Mouse (Mus musculus) thymus, postnatal 25 days (tissue): ENCODE measurements around the gene Secisbp2l.
A peak's percentile ranks its signal among the peaks of the same experiment; 100 is the strongest.

ENCODE experiments used
- DNase-seq: peaks from one replicate; pipeline ENCODE4 v3.0.0; 2022

The Secisbp2l gene

DNA sequence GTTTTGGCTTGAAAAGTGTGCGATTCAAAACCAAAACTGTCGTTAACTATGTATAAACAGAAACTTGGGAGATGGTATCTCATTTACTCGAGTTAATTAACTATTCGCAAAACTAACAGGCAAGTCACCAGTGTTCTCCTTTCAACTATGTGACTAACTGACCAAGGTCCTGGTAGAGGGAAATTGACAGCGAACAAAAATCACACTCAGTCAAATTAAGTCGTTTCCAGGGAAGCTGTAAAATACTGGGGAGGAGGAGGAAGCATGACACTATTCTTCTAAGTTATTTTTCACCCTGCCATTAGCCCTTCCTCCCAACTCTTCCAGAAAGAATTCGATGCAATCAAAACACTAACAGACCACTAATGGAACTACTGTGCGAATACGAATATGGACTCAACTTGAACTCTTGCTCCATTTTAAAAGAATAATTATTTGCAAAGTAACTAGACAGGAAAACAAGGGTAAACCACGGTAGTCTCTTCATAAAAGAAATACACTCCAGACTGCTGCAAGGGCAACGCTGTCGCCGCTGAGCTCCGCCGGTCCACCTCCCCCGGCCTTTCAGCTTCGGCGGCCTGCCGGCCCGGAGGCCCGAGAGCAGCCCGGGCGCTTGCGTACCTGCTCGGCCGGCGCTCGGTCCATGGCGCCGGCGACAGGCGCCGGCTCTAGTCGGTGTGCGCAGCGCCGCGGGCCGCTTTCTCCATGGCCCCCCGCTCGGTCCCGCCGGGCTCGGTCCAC lies 522 bp downstream of the Secisbp2l start:
- no peak for DNase-seq

DNA sequence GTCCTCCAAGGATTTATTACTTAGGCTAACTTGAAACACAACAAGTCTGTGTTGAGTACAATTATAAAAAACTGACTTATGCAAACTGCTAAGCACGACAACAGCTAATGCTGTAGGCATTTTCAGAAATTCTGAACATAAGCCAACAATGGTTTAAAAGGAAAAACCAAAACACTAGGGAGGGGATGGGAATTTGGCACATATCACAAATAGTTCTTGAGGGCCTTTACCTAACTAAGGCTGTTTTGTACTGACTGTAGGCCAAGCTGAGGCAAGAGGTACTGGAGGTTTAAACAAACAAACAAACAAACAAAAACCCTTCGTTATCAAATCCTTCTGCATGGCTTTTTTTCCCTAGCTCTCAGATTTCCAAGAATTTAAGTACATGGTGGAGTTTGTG lies 1.7 kb downstream of the Secisbp2l start:
- DNase-seq, result no peak

DNA sequence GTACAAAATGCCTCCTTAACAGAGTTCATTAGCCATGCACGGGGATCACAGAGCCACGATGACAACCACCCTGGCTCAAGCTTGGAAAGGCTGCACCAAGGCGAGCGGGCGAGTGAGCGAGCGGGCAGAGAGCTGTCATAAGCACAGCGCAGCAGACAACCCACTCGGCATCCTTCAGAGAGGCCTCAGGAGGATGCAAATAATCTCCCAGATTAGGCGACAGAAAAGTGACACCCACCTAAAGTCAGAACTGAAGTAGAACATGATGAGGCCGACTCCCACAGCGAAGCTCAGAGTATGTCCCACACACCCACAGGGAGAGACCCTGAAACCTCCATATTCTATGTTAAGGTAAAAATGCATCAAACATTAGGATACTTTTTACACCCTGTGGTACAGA lies 4.3 kb downstream of the Secisbp2l start:
- DNase-seq, result no peak

DNA sequence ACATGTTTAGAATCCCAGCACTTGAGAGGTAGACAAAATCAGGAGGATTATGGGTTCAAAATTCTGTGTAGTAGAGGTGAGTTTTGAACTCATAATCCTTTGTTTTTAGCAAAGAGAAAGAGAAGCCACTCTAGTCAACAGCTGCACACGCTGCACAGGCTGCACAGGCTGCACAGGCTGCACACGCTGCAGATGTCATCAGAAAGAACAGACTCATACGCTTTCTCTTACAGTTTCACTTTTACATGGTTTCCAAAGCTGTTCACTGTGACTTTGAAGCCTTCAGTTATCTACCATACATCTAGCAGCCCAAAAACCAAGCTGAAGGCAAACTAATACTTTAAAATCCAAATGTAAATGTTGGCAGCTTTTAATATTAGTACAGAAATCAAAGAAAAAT lies 5.7 kb downstream of the Secisbp2l start:
- peak; percentile 19 for DNase-seq

- no peak for DNase-seq
Measured at GRCm38 (mm10) chr2:125775661-125776060, 7.0 kb downstream of the Secisbp2l start.

DNA sequence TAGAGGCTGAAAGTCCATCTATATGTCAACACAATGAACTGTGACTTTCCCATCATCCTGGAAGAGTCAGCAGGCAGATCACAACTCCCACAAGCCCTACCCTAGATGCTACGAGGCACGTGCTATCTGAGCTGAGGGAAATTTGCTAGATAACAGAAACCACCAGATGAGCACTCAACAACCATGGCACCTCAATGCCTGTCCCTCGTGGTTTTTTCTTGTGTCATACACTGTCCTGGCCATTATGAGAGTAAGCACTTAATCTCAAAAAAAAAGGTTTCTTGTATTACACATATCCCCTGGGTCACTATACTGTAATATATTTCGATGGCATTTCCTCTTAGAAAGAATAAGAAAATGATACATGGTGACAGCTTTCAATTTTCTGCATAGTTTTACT lies 7.8 kb downstream of the Secisbp2l start:
- DNase-seq, result no peak

DNA sequence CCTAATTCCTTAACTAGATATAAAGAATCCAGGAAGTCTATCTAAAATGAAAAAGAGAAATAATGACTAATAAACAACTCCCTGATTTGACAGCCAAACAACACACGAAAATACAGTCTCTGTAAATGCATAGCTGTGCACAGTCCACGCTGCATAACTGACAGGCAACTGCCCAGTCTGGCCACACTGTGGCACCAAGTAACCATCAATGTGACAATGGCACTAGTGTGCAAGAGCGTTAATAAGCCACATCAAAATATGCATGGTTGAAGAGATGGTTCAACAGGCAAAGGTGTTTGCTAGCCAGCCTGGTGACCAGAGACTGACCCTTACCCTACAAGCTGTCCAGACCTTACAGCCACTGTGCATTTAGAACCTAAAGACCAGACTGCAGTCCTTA lies 17.6 kb downstream of the Secisbp2l start:
- DNase-seq, result no peak

DNA sequence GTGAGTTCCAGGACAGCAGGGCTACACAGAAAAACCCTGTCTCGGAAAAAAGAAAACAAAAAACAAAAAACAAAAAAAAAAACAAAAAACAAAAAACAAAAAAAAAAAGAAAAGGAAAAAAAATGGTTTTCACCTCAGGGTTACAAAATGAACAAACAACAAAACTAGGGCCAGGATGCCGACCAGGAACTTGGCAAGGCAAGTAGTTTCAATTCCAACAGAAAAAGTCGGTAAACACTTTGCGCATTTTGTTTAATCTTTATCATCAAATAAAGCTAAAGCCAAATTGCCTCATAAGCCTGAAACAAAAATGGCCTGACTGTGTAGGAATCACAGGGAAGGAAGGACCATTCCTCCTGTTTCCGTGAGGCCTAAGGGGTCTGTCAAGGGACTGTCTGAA lies 18.1 kb downstream of the Secisbp2l start:
- no peak for DNase-seq

DNA sequence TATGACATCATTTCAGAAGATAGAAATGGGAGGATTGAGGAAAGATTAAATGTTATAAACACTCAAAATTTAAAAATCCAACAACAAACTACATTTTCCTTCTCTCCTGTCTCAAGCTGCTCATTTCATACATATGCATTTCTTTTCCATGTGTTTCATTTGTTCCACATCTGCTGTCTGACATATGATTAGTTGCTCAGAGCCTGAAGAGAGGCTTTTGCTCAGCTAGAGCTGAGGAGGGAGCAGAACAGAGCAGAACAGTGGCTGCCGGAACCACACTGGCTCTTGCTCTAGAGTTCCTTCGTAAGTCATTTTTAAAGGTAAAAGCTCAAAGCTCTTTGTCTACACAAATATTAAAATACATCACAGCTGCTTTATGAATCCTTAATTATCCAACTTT lies 33.3 kb downstream of the Secisbp2l start:
- no peak for DNase-seq

- no peak for DNase-seq
Measured at GRCm38 (mm10) chr2:125739338-125739737, 43.3 kb downstream of the Secisbp2l start.

GRCm38 (mm10) chr2:125738718-125739117 lies 44.0 kb downstream of the Secisbp2l start:
- DNase-seq, result no peak

- DNase-seq, result no peak
Measured at GRCm38 (mm10) chr2:125736025-125736343, 46.7 kb downstream of the Secisbp2l start.

DNA sequence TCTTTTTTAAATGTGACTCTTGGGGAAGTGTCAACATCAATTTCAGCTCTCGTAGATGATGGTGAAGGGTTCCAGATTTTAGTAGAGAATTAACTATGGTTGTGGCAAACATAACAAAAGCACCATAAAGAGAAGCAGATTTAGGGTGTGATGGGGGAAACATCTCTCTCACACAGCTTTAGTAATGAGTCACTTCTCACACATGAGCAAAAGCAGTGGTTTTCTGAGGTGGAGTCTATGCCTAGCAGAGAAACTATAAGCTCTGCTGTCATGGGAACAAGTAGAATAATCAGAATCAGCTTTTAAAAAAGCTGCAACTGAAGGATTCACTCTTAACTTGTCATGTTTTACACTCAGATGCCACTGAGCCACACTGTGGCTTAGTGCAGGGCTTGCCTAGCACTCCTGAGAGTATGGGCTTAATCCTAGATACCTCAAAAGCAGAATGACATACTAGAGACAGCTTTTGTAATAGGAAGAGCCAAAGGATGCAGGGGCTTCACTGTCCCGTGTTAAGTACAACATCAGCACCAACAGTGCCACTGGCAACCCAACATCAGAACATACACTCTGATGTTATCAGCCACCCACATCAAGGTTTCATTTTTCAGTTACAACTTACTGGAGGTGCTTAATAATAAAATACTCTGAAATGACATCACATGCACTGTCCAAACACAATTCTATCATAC lies 47.2 kb downstream of the Secisbp2l start:
- DNase-seq, result peak; percentile 11

GRCm38 (mm10) chr2:125734741-125735140 lies 47.9 kb downstream of the Secisbp2l start:
- no peak for DNase-seq

DNA sequence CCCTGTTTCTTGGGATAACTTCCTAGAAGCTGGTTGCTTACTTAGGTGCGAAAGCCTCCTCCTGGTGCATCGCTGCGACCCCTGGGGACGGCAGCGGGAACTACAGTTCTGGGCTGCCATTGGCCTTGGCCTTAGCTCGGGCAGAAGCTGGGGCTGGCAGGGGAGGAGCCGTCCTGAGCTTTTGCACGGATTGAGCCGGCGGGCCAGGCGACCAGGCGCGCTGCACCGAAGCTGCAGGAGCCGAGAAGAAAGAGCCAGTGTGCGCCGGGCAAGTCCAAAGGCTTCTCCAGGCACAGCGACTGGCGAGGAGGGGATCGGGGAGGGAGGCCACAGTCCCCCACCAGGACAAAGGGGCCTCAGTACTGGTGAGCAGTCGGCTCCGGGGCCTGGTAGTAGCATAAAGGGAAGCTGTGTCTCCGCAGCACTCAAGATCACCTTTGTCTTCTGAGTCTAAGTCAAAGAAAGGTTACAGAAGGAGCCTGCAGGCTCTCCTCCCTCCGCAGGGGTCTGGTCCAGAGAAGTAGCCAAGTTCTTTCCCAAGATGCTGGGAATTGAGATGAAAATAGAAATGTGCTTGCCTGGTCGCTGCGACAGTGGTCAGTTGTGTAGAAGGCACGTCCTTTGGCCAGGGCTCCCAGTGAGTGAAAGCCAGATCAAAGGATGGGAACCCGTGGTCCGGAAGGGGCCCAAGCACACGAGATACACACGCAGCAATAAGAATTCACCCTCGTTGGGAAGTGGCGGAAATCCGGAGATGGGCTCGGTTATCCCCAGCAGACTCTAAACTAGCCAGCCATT lies 50.7 kb downstream of the Secisbp2l start:
- peak; percentile 90 for DNase-seq

- peak; percentile 55 for DNase-seq
Measured at GRCm38 (mm10) chr2:125724546-125725114, 58.0 kb downstream of the Secisbp2l start.

DNA sequence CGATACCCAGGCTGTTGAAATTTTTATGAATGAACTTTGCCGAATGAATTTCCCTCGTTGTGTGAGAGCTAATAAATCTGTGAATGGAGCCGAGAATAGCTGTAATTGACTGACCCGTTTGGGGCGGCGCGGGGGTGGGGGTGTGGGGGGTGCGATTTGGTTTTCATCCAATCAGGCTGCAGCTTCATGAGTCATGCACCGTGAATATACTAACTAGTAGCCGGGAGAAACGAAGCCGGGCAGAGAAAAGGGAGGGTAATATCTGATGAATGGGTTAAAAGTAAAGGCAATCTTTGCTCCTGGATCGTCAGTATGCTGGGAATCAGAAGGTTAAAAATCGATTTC lies 58.6 kb downstream of the Secisbp2l start, which contains the start of gene Shc4:
Shc4 (minus strand) TSS at position 63 of the 345 bp plus-strand sequence.
- DNase-seq, result no peak

- DNase-seq, result peak; percentile 30
Measured at GRCm38 (mm10) chr2:125723408-125724085, 59.1 kb downstream of the Secisbp2l start.

- no peak for DNase-seq
Measured at GRCm38 (mm10) chr2:125723086-125723407, 59.6 kb downstream of the Secisbp2l start.

GRCm38 (mm10) chr2:125716599-125716998 lies 66.1 kb downstream of the Secisbp2l start:
- no peak for DNase-seq

- DNase-seq, result no peak
Measured at GRCm38 (mm10) chr2:125706510-125706921, 76.2 kb downstream of the Secisbp2l start.

GRCm38 (mm10) chr2:125704907-125705631 lies 77.6 kb downstream of the Secisbp2l start:
- no peak for DNase-seq
